Mouse (Mus musculus): ENCODE results near the gene Adamts7.

Gene Adamts7

GRCm38 (mm10) chr9:90196262-90196661 is 33.4 kb downstream of the Adamts7 start:
- no peak for DNase-seq (ENCODE audit: inconsistent age in 2 of 2, low spot score in 1 of 2)

- DNase-seq (ENCODE audit: inconsistent age in 2 of 2, low spot score in 1 of 2): peak; percentile 46 to 86
Measured at GRCm38 (mm10) chr9:90197116-90197665, 34.3 kb downstream of the Adamts7 start.

DNA sequence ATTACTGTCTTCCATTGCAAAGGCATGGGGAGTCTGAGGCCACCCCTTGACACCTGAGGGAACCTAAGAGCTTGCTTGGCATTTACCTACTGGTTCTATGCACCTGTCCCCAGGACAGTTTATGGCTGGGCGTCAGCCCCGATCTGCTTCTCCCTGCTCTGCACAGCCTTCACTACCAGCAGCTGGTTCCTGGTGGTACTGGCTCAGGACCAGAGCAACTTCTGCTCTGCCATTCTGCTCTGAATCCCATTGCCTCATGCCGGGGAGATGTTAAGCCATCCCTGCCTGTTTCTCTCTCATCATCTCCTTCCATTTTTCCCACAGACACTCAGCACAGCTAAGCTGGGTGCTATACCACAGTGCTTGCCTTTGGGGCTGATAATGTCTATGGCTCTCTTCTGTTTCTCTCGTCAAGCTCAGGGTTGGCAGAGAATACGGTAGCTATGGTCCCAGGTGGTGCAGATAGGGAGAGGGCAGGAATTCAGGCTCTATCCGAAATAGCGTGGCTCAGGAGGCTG is 35.1 kb downstream of the Adamts7 start:
- no peak for DNase-seq (ENCODE audit: inconsistent age in 2 of 2, low spot score in 1 of 2)

GRCm38 (mm10) chr9:90198531-90199449 is 35.9 kb downstream of the Adamts7 start:
- DNase-seq (ENCODE audit: inconsistent age in 2 of 2, low spot score in 1 of 2): peak; percentile 75 to 87

GRCm38 (mm10) chr9:90199611-90200010 is 36.7 kb downstream of the Adamts7 start:
- DNase-seq (ENCODE audit: inconsistent age in 2 of 2, low spot score in 1 of 2): no peak

GRCm38 (mm10) chr9:90200501-90200900 is 37.6 kb downstream of the Adamts7 start:
- DNase-seq (ENCODE audit: inconsistent age in 2 of 2, low spot score in 1 of 2): no peak

DNA sequence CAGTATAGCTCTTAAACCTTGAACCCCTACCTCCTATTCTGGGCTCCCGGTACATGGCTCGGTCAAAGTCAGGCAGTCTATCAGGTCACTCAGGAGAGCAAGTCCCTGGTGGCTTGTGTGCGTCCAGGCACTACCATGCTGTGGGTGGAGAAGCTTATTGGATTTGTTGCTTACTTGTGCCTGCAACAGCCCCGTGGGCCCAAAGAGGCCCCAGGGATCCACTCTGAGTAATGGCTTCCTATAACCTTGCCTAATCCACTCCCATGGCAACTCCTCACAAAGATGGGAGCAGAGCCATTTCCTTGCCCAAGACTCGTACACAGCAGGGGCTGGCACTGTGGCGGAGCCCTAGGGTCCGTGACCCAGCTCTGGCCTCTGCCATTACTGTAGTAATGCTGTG is 38.2 kb downstream of the Adamts7 start:
- peak in 1 of 2 experiments; percentile 69 for DNase-seq (ENCODE audit: inconsistent age in 2 of 2, low spot score in 1 of 2)

GRCm38 (mm10) chr9:90201541-90201940 is 38.7 kb downstream of the Adamts7 start:
- DNase-seq (ENCODE audit: inconsistent age in 2 of 2, low spot score in 1 of 2): no peak

GRCm38 (mm10) chr9:90203233-90203632 is 40.4 kb downstream of the Adamts7 start:
- no peak for DNase-seq (ENCODE audit: inconsistent age in 2 of 2, low spot score in 1 of 2)

DNA sequence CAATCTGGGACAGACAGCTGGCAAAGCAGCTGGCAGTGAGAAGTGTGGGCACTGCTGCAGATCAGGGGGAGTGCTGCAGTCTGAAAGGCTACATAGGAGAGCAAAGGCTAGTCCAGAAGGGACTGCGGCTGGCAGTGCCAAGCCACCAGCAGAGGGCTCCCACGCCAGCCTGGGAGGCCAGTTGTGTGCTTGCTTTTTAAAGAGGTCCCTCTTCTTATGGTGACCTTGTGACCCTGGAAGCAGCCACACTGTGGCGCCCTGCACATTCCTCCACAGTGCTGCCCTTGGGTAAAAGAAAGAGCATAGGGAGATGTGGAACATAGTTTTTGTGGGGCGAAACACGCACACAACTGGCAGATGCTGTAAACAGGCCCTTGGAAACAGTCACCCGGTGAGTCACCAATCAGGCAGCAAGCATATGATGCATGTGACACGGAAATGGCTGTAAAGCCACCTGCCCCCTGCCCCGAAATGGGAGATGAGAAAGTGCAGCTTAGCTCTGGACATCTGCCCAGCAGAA is 41.6 kb downstream of the Adamts7 start:
- peak in 1 of 2 experiments; percentile 75 for DNase-seq (ENCODE audit: inconsistent age in 2 of 2, low spot score in 1 of 2)

GRCm38 (mm10) chr9:90206500-90206899 is 43.6 kb downstream of the Adamts7 start:
- DNase-seq (ENCODE audit: inconsistent age in 2 of 2, low spot score in 1 of 2): peak; percentile 81 to 95

GRCm38 (mm10) chr9:90207808-90208207 is 44.9 kb downstream of the Adamts7 start:
- no peak for DNase-seq (ENCODE audit: inconsistent age in 2 of 2, low spot score in 1 of 2)

- DNase-seq (ENCODE audit: inconsistent age in 2 of 2, low spot score in 1 of 2): no peak
Measured at GRCm38 (mm10) chr9:90208655-90209054, 45.8 kb downstream of the Adamts7 start.

DNA sequence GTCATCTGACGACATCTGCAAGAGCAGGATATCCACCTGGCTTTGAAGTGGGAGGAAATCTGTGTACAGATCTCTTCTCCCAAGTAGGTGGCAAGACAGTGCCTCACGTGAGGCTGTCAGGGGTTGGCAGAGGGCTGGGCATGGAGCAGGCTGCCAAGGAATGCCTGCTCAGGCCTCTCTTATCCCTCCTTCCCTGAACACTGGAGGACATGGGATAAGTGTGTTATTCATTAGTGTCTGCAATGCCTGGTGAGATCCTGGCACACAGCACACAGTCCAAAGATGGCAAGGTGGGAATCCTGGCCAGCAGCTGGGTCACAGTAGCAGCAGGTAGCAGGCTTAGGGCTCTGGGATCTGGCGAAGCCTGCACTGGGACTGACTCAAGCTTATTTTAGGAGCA is 50.3 kb downstream of the Adamts7 start:
- no peak for DNase-seq (ENCODE audit: inconsistent age in 2 of 2, low spot score in 1 of 2)

DNA sequence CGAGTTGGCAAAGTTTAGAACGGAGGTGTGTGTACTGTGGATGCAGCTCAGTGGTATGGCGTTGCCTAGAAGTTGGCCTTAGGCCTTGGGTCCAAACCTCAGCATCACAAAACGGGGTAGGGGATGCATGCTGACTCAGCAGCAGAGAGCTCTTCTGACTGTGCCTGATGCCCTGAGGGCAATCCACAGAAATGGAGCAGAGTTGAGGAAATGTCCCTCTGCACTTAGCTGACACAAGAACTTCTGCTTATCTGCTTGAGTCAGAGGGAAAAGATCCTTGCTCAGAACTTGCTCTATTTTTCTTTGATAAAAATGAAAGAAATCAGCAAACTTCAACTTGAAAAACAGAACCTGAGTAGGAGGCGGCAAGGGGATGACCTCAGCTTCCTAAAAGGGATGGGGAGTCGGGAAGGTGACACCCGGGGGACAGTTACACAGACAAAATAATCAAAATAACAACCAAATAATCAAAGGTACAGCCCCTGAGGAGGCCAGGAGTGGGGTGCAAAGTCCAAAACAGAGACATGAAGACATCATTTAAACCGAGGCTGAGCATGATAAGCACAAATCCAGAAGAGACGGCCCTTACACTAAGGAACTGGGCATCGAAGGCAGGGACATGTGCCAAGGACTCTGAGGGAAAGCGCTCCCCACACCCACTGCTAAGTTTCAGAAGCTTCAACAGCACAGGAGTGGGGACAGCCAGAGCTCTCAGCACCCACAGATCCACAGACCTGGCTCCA is 53.6 kb downstream of the Adamts7 start:
- peak in 1 of 2 experiments; percentile 46 for DNase-seq (ENCODE audit: inconsistent age in 2 of 2, low spot score in 1 of 2)

- no peak for DNase-seq (ENCODE audit: inconsistent age in 2 of 2, low spot score in 1 of 2)
Measured at GRCm38 (mm10) chr9:90217501-90217900, 54.6 kb downstream of the Adamts7 start.

- DNase-seq (ENCODE audit: inconsistent age in 2 of 2, low spot score in 1 of 2): no peak
Measured at GRCm38 (mm10) chr9:90222275-90222674, 59.4 kb downstream of the Adamts7 start.

DNA sequence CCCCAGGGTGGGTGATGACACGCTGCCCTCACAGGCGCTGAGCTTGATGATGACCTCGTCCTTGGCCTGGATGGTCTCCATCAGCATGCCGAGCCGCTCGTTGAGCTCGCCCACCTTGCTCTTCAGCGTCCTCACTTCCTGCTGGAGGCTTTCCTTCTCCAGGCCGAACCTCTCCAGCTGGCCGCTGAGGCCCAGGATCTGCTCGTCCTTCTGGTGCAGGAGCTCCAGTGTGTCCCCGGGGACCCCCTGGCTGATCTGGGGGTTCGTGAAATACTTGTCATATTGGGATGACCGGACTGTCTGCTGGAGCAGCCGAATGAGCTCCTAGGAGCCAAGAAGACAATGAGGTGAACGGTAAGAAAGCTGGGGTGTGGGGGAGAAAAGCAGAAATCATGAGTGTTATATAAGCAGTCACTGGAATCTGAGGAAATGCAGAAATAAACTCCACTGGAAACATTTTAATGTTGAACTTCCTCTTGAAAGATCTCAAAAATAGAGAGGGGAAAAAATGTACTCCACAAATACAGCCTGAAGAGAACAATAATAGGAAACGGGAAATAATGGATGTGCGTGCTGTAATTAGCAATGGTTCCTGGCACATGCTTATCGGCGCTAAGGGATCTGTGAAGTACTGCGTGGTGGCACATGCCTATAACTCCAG is 63.3 kb downstream of the Adamts7 start:
- DNase-seq (ENCODE audit: inconsistent age in 2 of 2, low spot score in 1 of 2): peak in 1 of 2 experiments; percentile 56

DNA sequence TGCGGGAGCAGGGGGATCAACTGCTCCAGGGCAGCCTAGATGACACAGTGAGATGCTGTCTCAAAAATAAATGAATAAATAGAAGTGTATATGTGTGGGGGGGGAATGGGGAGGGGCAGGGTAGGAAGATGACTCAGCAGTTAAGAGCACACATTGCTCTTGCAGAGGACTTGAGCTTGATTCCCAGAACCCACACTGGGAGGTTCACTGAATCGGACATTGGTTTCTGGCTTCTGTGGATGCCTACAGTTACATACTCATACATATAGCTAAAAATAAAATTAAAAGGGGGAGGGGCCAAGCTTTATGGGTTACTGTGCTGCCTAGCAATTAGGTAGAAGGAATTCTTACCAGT is 63.9 kb downstream of the Adamts7 start:
- no peak for DNase-seq (ENCODE audit: inconsistent age in 2 of 2, low spot score in 1 of 2)

GRCm38 (mm10) chr9:90227171-90227570 is 64.3 kb downstream of the Adamts7 start:
- DNase-seq (ENCODE audit: inconsistent age in 2 of 2, low spot score in 1 of 2): peak in 1 of 2 experiments; percentile 59
